Mouse (Mus musculus) embryonic facial prominence, embryonic 14.5 days (tissue): ENCODE measurements around the gene Prkn. TPM values are rescaled to one million over a fixed set of nuclear protein-coding genes. Genes with fewer than 3 reads are reported as not detected.

Experiments
- ATAC-seq: fragments of 200-750 bp; cut with Nextera tagmentation; 2 replicates; pipeline ENCODE4 v1.8.0; 2017; ENCODE audit warnings: low read depth, moderate number of reproducible peaks, moderate TSS enrichment
- DNase-seq: peaks from one replicate; pipeline ENCODE4 v3.0.0-alpha.2; 2015; ENCODE audit warnings: low spot score
- H3K27ac ChIP-seq: fragments of 300-500 bp; sonication (generic); replicated peaks from 2 replicates; pipeline ENCODE4 v1.5.1; 2014; ENCODE audit warnings: low read depth, mild to moderate bottlenecking, low read length, moderate library complexity
- H3K27me3 ChIP-seq: fragments of 300-500 bp; sonication (generic); replicated peaks from 2 replicates; pipeline ENCODE4 v1.6.1; 2014; ENCODE audit warnings: low read length; ENCODE audit not compliant: control insufficient read depth, insufficient read depth
- H3K36me3 ChIP-seq: fragments of 300-500 bp; sonication (generic); 2 replicates; pipeline ENCODE4 v1.6.1; 2014; ENCODE audit warnings: low read length, mixed read lengths; ENCODE audit not compliant: control insufficient read depth, insufficient read depth
- H3K4me1 ChIP-seq: fragments of 300-500 bp; sonication (generic); 2 replicates; pipeline ENCODE4 v1.6.1; 2014; ENCODE audit warnings: antibody characterized with exemption, low read length; ENCODE audit not compliant: control insufficient read depth, insufficient read depth
- H3K4me2 ChIP-seq: fragments of 300-500 bp; sonication (generic); 2 replicates; pipeline ENCODE4 v1.6.1; 2014; ENCODE audit warnings: low read depth, mild to moderate bottlenecking, low read length, moderate library complexity, mixed read lengths
- H3K4me3 ChIP-seq: fragments of 300-500 bp; sonication (generic); 2 replicates; pipeline ENCODE4 v1.5.1; 2014; ENCODE audit warnings: low read depth, mild to moderate bottlenecking, low read length
- H3K9ac ChIP-seq: fragments of 300-500 bp; sonication (generic); 2 replicates; pipeline ENCODE4 v1.6.1; 2014; ENCODE audit warnings: low read depth, mild to moderate bottlenecking, low read length, moderate library complexity, mixed read lengths
- H3K9me3 ChIP-seq: fragments of 300-500 bp; sonication (generic); 2 replicates; pipeline ENCODE4 v1.6.1; 2016; ENCODE audit warnings: low read length; ENCODE audit not compliant: control insufficient read depth
- WGBS: fragments of 180-500 bp; shearing (Covaris S2); extraction: QIAGEN DNeasy Blood & Tissue Kit; methylation state at CpG from one replicate; pipeline ENCODE4 v1.1.7; 2014; 5-methylcytosine and 5-hydroxymethylcytosine counted together
- polyA plus RNA-seq: library from polyadenylated mRNA; unstranded; fragments of >200 nt; fragmentation: Nextera tagmentation; extraction: Ambion mirVana; gene quantifications from 2 replicates; pipeline ENCODE4 v1.2.1, GENCODE M21; 2014

The Prkn gene
- polyA plus RNA-seq, 1 experiment from 2014 or later: 2.9 TPM

DNA sequence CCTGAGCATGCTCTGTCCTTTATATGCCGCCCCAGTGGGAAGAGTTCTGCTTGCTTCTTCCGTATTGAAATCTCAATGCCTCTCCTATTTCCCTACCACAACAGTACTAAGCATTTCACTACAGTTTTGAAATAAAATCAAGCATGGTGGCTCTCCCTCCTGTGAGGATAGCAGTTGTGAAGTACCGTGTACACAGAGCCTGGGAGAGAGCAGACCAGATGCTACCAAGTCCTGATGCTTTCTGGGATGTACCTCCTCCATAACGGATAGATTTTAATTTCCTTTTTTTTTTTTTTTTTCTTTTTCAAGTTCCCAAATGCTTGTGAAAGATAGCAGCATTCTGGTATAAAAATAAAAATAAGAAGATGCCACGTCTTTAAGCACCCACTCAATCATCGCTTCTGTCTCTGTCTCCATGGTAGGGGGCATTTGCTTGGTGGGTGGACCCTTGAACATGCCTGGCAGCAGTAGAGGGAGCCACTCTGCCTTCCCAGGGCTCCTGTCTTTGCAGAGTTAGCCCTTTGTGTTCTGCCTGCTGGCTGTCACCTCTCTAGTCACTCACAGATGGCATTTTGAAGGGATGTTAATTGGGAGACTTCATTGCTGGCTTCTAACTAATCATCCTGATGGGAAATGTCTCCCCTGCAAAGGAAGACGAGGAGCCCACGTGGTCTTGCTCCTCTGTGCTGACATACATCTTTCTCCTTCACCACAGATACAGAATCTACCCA lies 1070.6 kb downstream of the Prkn start:
- H3K36me3 ChIP-seq: no peaks in the 10 kb centered on the region
- H3K4me2 ChIP-seq: no peak overlapping the region
- DNase-seq (no peak), ATAC-seq (no peak)
- H3K27ac ChIP-seq: no peak overlapping the region
- H3K27me3 ChIP-seq: peaks cover 28% of the 10 kb centered on the region
- H3K9ac ChIP-seq: no peak overlapping the region
- H3K9me3 ChIP-seq: no peaks in the 10 kb centered on the region
- whole genome bisulfite sequencing: 68% methylated on average over 8 of the region's 8 CpGs
- no peak overlapping the region for H3K4me3 ChIP-seq
- no peaks in the 10 kb centered on the region for H3K4me1 ChIP-seq

GRCm38 (mm10) chr17:11912136-11912535 lies 1072.0 kb downstream of the Prkn start:
- H3K4me1 ChIP-seq: no peaks in the 10 kb centered on the region
- ATAC-seq (no peak), DNase-seq (no peak)
- no peak overlapping the region for H3K4me3 ChIP-seq
- no peak overlapping the region for H3K9ac ChIP-seq
- H3K36me3 ChIP-seq: no peaks in the 10 kb centered on the region
- WGBS: 60% methylated on average over 4 of the region's 4 CpGs
- no peak overlapping the region for H3K4me2 ChIP-seq
- no peak overlapping the region for H3K27ac ChIP-seq
- peaks cover 28% of the 10 kb centered on the region for H3K27me3 ChIP-seq
- H3K9me3 ChIP-seq: no peaks in the 10 kb centered on the region

DNA sequence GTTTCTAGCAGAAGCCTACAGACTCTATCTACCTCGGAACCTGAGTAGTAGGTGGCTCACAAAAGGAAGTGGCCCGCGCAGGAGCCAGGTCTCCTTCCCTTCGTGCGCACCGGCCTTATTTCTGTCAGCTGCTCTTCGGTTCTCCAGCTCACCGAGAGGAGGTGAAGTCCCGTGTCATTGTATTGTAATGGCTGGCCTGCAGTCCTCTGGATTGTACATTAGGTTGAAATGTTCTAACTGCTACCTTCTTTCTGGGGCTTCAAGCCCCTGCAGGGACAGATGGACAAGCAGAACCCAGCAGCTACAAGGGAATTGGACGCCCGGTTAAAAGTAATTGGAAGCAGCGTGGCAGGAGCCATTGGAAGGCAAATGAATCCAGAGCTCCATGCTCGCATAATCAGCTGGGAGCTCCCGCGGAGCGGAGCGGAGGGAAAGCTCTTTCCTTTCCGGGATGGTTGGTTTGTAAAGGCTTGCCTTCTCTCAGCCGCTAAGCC lies 1072.7 kb downstream of the Prkn start:
- H3K4me1 ChIP-seq: no peaks in the 10 kb centered on the region
- H3K9me3 ChIP-seq: no peaks in the 10 kb centered on the region
- ATAC-seq (no peak), DNase-seq (peak; percentile 73)
- peaks cover 28% of the 10 kb centered on the region for H3K27me3 ChIP-seq
- H3K4me2 ChIP-seq: peak overlapping the region; percentile 62
- H3K36me3 ChIP-seq: no peaks in the 10 kb centered on the region
- no peak overlapping the region for H3K9ac ChIP-seq
- H3K4me3 ChIP-seq: peak overlapping the region; percentile 23
- WGBS: 2% methylated on average over 19 of the region's 19 CpGs
- no peak overlapping the region for H3K27ac ChIP-seq

DNA sequence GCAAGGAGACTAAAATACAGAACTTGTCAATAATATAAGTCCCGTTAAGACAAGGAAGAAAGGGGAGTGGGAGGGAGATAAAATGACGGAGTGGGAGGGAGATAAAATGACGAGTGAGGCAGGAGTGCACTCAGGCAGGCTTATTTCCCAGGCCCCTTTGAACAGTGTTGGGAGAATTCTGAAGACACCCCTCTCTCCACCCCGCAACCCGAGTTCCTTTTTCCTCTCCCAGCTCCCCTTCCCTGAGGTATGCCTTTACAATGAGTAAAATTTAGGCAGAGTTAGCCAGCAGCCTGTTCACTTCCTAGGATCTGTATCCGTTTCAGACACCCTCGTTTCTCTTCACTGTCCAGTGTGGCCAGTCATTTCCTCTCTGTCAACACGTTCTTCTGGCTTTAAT lies 1073.4 kb downstream of the Prkn start:
- no peaks in the 10 kb centered on the region for H3K4me1 ChIP-seq
- ATAC-seq (no peak), DNase-seq (no peak)
- H3K4me3 ChIP-seq: peak overlapping the region; percentile 23; the same call in 1 of the 2 replicates
- no peak overlapping the region for H3K27ac ChIP-seq
- H3K9ac ChIP-seq: no peak overlapping the region
- no peaks in the 10 kb centered on the region for H3K36me3 ChIP-seq
- H3K9me3 ChIP-seq: no peaks in the 10 kb centered on the region
- 10% methylated on average over 8 of the region's 8 CpGs for whole genome bisulfite sequencing
- H3K4me2 ChIP-seq: peak overlapping the region; percentile 62
- H3K27me3 ChIP-seq: peaks cover 28% of the 10 kb centered on the region

DNA sequence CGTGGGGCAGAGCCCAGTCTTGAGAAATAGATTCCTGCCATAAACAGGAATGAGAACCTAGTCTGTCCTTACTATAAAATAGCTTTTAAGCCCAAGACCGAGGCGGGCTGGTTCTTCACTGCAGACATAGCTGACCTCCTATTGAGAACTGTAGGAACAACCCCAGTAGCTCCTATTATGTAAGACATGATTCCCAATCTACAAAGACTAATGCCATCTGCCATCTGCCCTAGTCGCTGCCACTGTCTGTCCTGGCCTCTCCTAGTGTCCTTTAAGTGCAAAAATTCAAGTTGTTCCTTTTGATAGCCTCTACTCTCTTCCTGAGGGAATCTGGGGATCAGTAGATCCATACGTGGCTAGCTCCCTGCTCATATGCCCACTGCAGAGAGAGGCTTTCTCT lies 1074.3 kb downstream of the Prkn start:
- Histone ChIP-seq H3K27ac (no peak overlapping the region), H3K4me3 (no peak overlapping the region), H3K4me1 (no peaks in the 10 kb centered on the region), H3K9ac (no peak overlapping the region), H3K36me3 (no peaks in the 10 kb centered on the region), H3K27me3 (peaks cover 28% of the 10 kb centered on the region), H3K9me3 (no peaks in the 10 kb centered on the region), H3K4me2 (no peak overlapping the region)
- no peak for DNase-seq
- 78% methylated on average over 5 of the region's 5 CpGs for WGBS
- no peak for ATAC-seq

DNA sequence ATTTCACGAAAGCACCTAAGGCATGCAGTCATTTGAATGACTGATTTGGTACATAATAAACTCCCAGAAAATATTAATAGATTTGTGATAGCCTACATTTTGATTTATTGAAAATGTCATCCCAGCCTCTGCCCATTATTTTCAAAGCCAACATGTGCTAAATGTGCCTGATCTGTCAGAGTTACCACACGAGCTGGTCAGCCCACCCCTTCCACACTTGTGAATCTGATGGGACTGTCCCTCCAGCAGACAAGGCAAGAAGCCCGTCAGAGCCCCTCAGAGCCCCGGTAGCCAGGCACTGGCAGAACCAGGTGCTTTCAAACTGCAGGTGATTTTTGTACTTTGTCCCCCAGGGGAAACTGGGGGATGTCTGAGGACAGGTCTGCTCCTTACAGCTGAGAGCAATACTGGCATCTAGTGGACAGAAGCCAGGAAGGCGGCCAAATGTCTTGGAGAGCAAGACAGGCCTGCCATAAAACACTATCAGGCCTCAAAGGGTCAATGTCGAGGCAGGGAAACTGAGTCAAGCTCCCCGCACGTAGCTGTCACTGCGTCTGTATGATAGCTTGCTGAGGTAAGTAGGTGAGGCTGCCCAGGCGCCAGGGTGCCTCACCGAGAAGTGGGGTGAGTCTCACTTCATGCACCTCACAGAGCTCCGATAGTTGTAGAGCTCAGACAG lies 1078.1 kb downstream of the Prkn start:
- Histone ChIP-seq H3K9me3 (no peaks in the 10 kb centered on the region), H3K27me3 (peaks cover 11% of the 10 kb centered on the region), H3K36me3 (no peaks in the 10 kb centered on the region), H3K4me3 (no peak overlapping the region), H3K4me1 (no peaks in the 10 kb centered on the region), H3K27ac (no peak overlapping the region), H3K9ac (no peak overlapping the region), H3K4me2 (no peak overlapping the region)
- ATAC-seq: no peak
- peak; percentile 47 for DNase-seq
- 44% methylated on average over 12 of the region's 12 CpGs for WGBS

- peaks cover under 1% of the 10 kb centered on the region; the same call in 1 of the 2 replicates for H3K27me3 ChIP-seq
- no peak overlapping the region for H3K4me3 ChIP-seq
- H3K4me1 ChIP-seq: no peaks in the 10 kb centered on the region
- no peaks in the 10 kb centered on the region for H3K9me3 ChIP-seq
- H3K36me3 ChIP-seq: no peaks in the 10 kb centered on the region
- H3K27ac ChIP-seq: no peak overlapping the region
- no peak overlapping the region for H3K9ac ChIP-seq
- 91% methylated on average over 6 of the region's 6 CpGs for WGBS
- no peak for DNase-seq
- ATAC-seq: no peak
- no peak overlapping the region for H3K4me2 ChIP-seq
These were observed 1079.4 kb downstream of the Prkn start for GRCm38 (mm10) chr17:11919581-11919980.

- Histone ChIP-seq H3K9ac (no peak overlapping the region), H3K4me1 (no peaks in the 10 kb centered on the region), H3K36me3 (no peaks in the 10 kb centered on the region), H3K9me3 (no peaks in the 10 kb centered on the region), H3K4me3 (no peak overlapping the region), H3K27ac (no peak overlapping the region), H3K4me2 (no peak overlapping the region), H3K27me3 (no peaks in the 10 kb centered on the region)
- DNase-seq: no peak
- ATAC-seq: no peak
- WGBS: 83% methylated on average over 9 of the region's 9 CpGs
These were observed 1080.8 kb downstream of the Prkn start for GRCm38 (mm10) chr17:11921026-11921425.
